Mouse (Mus musculus) embryonic fibroblast, embryonic 13.5 days (primary cell): ENCODE results near the gene Slc39a1. TPM values are rescaled to one million over a fixed set of nuclear protein-coding genes. Genes with fewer than 3 reads are reported as not detected.

Experiments
- H3K27ac ChIP-seq: 2 replicates; pipeline ENCODE4 v1.5.1; 2012; ENCODE audit warnings: low read length, control low read depth, inconsistent platforms; ENCODE audit not compliant: insufficient read depth
- H3K4me1 ChIP-seq: 2 replicates; pipeline ENCODE4 v1.6.1; 2011; ENCODE audit warnings: low read length; ENCODE audit not compliant: control insufficient read depth, insufficient read depth
- H3K4me3 ChIP-seq: 2 replicates; pipeline ENCODE4 v1.5.1; 2011; ENCODE audit warnings: mild to moderate bottlenecking, control low read depth, low read length; ENCODE audit not compliant: insufficient read depth
- CTCF ChIP-seq: IDR thresholded peaks from 2 replicates; pipeline ENCODE4 v1.5.1; 2011; ENCODE audit warnings: mild to moderate bottlenecking, control low read depth, low read length, moderate library complexity, borderline replicate concordance; ENCODE audit not compliant: insufficient read depth
- POLR2A ChIP-seq: IDR thresholded peaks from 2 replicates; pipeline ENCODE4 v1.6.1; 2011; ENCODE audit warnings: low read depth, mild to moderate bottlenecking, control low read depth, low read length, moderate library complexity
- polyA plus RNA-seq: library from polyadenylated mRNA; stranded (reverse); fragments of >200 nt; gene quantifications from 2 replicates; pipeline ENCODE4 v1.2.4, GENCODE M21; 2011; ENCODE audit warnings: low read depth; ENCODE audit not compliant: missing spikeins, insufficient read length

The Slc39a1 gene
- polyA plus RNA-seq, 1 experiment = 312 TPM

DNA sequence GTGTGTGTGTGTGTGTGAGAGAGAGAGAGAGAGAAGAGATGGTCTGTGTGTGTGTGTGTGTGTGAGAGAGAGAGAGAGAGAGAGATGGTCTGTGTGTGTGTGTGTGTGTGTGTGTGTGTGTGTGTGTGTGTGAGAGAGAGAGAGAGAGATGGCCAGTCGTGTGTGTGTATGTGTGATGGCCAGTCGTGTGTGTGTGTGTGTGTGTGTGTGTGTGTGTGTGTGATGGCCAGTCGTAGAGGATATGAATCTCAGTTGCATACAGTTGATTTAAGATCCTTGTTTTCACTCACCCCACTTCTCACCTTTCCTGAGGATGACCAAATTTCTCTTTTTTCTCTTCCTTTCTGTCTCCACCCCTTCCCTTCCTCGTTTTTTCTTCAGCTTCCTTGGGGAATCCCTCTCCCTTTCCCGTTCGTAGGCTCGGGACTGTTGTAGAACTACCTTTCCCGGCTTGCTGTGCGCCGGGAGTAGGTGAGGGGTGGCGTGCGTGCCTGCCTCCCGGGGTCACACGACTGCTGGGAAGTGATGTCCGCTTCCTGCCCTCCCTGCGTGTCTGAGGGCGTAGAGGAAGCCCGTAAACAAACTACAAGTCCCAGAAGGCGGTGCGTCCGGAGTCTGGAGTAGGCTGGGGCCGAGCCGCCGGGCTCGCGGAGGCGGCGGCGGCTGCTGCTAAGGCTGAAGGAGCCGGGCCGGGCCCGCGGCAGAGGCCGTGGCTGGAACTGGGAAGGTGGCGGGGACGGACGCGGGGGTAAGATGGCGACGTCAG, 5.9 kb downstream of the Slc39a1 start, which contains the start of gene Crtc2:
Gene Crtc2, plus strand, starts transcription at position 511 of the 766 bp plus-strand sequence.
- Histone ChIP-seq H3K27ac (peak within 1 kb of the TSS; percentile 84), H3K4me1 (peaks cover 16% of the 10 kb centered on the region), H3K4me3 (peak within 1 kb of the TSS; percentile 76)
- TF ChIP-seq CTCF = no peak
- peak; percentile 43; the same call in 1 of the 2 replicates for TF ChIP-seq POLR2A

DNA sequence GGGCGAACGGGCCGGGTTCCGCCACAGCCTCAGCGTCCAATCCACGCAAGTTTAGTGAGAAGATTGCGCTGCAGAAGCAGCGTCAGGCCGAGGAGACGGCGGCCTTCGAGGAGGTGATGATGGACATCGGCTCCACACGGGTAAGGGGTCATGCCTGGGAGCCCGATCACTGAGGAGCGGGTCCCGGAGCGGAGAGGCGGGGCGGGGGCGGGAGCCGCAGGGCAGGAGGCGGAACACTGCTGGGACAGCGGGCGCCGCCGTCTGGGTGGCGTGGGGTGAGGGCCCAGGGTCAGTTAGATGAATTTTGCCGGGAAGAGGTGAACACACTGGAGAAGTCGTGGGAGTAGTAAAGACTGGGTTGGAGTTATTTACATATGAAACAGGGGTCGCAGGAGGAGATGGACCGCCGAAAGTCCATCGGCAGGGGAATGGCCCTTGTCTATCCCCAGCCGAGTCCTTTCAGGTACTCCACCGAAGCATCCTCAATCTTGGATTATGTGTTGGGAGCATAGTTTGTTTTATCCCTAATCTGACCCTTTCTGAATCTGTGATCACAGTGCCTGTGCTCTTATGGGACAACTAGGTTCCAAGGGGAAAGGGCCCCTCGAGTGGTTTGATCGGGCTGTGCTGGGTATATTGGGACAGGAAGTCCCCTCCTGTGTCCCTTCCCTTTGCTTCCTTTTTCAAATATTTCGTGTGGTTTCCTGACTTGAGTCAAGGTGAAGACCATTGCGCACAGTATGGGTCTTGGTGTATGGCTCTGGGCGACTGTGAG, 6.6 kb downstream of the Slc39a1 start:
- TF ChIP-seq CTCF (no peak), POLR2A (peak; percentile 52; the same call in 1 of the 2 replicates)

DNA sequence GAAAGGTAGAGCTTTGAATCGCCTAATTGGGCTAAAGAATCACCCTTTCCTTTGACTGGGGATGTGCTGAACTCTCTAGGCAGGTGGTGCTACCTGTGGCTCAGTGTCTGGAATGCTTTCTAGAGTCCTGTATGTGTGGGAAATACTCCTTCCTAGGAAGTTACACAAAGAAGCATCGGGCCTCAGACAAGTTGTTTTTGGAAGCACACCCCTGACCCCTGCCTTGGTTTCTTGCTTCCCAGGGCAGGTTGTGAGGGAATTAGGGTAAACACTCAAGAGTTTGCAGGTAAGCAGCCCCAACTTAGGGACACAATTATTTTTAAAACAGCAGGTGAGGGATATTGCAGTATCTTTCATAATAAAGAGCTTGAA, 7.2 kb downstream of the Slc39a1 start:
- Histone ChIP-seq H3K4me1 (peaks cover 12% of the 10 kb centered on the region), H3K4me3 (peak overlapping the region; percentile 76), H3K27ac (no peak overlapping the region)
- TF ChIP-seq POLR2A (no peak), CTCF (no peak)

More for the DNA sequence above, 6.6 kb downstream of the Slc39a1 start:
- peak overlapping the region; percentile 76 for H3K4me3 ChIP-seq
- H3K4me1 ChIP-seq = peaks cover 12% of the 10 kb centered on the region
- H3K27ac ChIP-seq = peak overlapping the region; percentile 84

DNA sequence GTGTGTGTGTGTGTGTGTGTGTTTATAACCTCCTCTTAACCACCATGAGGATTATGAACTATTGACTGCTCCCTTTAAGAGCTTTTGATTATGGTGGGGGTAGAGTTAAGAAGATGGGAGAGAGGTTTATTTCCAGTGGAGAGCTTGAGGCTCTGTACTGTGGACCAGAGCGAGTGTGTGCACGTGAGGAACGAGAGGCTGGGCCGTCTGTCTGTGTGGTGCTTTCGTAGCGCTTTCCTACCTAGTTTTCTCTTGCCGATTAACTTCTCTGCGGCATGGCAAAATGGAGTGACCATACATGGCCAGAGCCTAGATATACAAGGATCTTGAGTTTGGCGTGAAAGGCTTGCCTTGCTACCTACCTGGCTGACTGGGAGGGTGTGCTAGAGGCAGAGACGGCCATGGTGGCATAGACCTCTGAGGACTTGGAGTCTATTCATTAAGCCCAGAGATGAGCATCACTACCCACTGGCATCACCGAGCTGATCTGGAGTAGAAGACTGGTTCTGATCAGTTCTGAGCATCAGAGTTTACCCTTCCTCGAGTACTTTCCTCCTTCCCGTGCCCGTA, 7.9 kb downstream of the Slc39a1 start:
- Histone ChIP-seq H3K27ac (no peak overlapping the region), H3K4me3 (no peak overlapping the region), H3K4me1 (peaks cover 8% of the 10 kb centered on the region)
- no peak for TF ChIP-seq CTCF
- no peak for TF ChIP-seq POLR2A

DNA sequence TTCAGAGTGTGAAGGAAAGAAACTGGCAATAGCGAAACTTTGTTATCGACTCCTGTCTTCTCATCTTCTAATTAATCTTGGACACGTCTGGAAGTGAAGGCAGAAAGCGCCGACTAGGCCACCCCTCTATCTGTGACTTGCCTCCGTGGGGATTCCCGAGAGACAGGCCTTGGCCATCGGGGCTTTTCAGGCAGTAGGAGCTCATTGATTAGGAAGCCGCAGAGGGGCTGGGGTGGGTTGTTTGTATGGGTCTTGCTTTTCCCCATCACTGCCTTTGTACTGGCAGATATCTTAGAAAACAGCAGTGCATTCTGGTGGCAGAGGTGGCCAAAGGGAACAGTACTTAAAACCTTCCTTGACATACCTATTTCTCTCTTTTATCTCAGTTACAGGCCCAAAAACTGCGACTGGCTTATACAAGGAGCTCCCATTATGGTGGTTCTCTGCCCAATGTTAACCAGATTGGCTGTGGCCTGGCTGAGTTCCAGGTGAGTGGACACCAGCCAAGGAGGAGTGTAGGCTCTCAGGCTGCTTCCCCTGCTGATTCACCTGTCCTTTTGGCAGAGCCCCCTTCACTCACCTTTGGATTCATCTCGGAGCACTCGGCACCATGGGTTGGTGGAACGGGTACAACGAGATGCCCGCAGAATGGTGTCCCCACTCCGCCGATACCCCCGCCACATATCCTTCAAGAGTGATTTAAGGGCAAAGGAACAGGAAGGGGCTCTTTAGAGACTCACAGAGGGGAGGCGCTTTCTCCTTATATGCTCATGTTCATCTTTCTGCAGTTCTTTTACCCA, 9.0 kb downstream of the Slc39a1 start:
- Histone ChIP-seq H3K4me1 (0 out of 2 replicates have a peak, but pooled peaks cover 3% of the 10 kb centered on the region), H3K4me3 (no peak overlapping the region), H3K27ac (no peak overlapping the region)
- no peak for TF ChIP-seq POLR2A
- no peak for TF ChIP-seq CTCF

DNA sequence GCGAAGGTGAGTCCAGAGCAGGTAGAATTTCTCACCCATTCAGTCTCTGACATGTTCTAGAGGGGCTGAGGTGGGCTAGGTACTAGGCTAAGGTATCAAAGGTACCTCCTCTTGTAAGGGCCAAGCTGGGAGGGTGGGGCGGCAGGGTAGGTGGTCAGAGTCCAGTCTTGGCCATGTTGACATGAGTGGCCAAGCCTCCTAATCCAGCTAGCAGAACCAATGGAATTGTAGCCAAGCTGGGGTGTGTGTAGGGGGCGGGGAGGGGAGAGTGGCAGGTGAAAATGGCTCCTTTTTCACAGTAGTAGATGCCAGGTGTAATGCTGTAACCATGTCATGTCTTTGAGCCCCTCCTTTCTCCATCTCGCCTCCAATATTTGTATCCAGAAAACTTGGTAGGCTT, 10.5 kb downstream of the Slc39a1 start:
- Histone ChIP-seq H3K27ac (no peak overlapping the region), H3K4me3 (no peak overlapping the region), H3K4me1 (0 out of 2 replicates have a peak, but pooled peaks cover 3% of the 10 kb centered on the region)
- TF ChIP-seq CTCF (no peak), POLR2A (no peak)

- no peaks in the 10 kb centered on the region for H3K4me1 ChIP-seq
- no peak overlapping the region for H3K27ac ChIP-seq
- TF ChIP-seq CTCF (no peak), POLR2A (no peak)
- H3K4me3 ChIP-seq = no peak overlapping the region
These were observed 15.3 kb downstream of the Slc39a1 start for GRCm38 (mm10) chr3:90263121-90263771.

DNA sequence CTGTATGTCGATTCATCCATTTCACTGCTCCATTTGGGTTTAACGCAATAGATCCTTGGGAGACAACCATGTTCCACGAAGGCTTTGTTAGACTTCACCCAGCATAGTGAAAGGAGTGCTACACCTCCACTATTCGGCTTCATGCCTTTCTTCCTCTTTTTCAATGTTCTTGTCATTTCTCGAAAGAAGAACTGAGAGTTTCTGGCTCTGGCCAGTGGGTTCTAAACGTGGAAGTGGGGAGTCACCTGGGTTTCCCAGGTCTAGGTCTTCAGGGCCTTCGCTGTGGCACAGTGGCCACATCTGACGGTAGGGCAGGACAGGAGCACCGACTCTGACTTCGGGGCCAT, 16.7 kb downstream of the Slc39a1 start:
- peak overlapping the region; percentile 25 for H3K4me3 ChIP-seq

More for the DNA sequence above, 16.7 kb downstream of the Slc39a1 start:
- H3K27ac ChIP-seq = no peak overlapping the region
- TF ChIP-seq CTCF (no peak), POLR2A (0 out of 2 replicates have a peak, but pooled peaks have one; percentile 14)
- no peaks in the 10 kb centered on the region for H3K4me1 ChIP-seq
